Mouse (Mus musculus) stomach, embryonic 16.5 days (tissue): ENCODE results near the gene Gm36079. TPM values are rescaled to one million over a fixed set of nuclear protein-coding genes. Genes with fewer than 3 reads are reported as not detected.
"Not testable (repeated sequence)": the region's sequence is repeated elsewhere in the genome, so short reads cannot be mapped to it uniquely, and the experiment has no call there.

Experiments
- ATAC-seq: fragments of 200-750 bp; cut with Nextera tagmentation; 2 replicates; pipeline ENCODE4 v1.8.0; 2017; ENCODE audit warnings: moderate number of reproducible peaks, moderate TSS enrichment; ENCODE audit not compliant: insufficient read depth, low FRiP score
- H3K27ac ChIP-seq: fragments of 300-500 bp; sonication (generic); 2 replicates; pipeline ENCODE4 v1.5.1; 2014; ENCODE audit warnings: low read length
- H3K27me3 ChIP-seq: fragments of 300-500 bp; sonication (generic); 2 replicates; pipeline ENCODE4 v1.6.1; 2014; ENCODE audit warnings: low read length, control low read depth, mixed read lengths; ENCODE audit not compliant: control insufficient read depth, insufficient read depth
- H3K36me3 ChIP-seq: fragments of 300-500 bp; sonication (generic); 2 replicates; pipeline ENCODE4 v1.6.1; 2014; ENCODE audit warnings: low read length; ENCODE audit not compliant: control insufficient read depth, insufficient read depth
- H3K4me1 ChIP-seq: fragments of 300-500 bp; sonication (generic); 2 replicates; pipeline ENCODE4 v1.6.1; 2014; ENCODE audit warnings: low read length, control low read depth, mixed read lengths; ENCODE audit not compliant: control insufficient read depth, insufficient read depth
- H3K4me2 ChIP-seq: fragments of 300-500 bp; sonication (generic); 2 replicates; pipeline ENCODE4 v1.6.1; 2014; ENCODE audit warnings: low read depth, low read length, mixed read lengths
- H3K4me3 ChIP-seq: fragments of 300-500 bp; sonication (generic); replicated peaks from 2 replicates; pipeline ENCODE4 v1.5.1; 2014; ENCODE audit warnings: mild to moderate bottlenecking, low read length
- H3K9ac ChIP-seq: fragments of 300-500 bp; sonication (generic); 2 replicates; pipeline ENCODE4 v1.6.1; 2014; ENCODE audit warnings: low read length
- H3K9me3 ChIP-seq: fragments of 300-500 bp; sonication (generic); replicated peaks from 2 replicates; pipeline ENCODE4 v1.6.1; 2016; ENCODE audit warnings: low read length, control low read depth; ENCODE audit not compliant: control insufficient read depth
- WGBS: fragments of 180-500 bp; shearing (Covaris S2); extraction: QIAGEN DNeasy Blood & Tissue Kit; methylation state at CpG from one replicate; pipeline ENCODE4 v1.1.7; 2014; 5-methylcytosine and 5-hydroxymethylcytosine counted together
- polyA plus RNA-seq: library from polyadenylated mRNA; unstranded; fragments of >200 nt; fragmentation: Nextera tagmentation; extraction: Ambion mirVana; gene quantifications from 2 replicates; pipeline ENCODE4 v1.2.1, GENCODE M21; 2015

The Gm36079 gene
- not detected in 2 replicates for polyA plus RNA-seq

DNA sequence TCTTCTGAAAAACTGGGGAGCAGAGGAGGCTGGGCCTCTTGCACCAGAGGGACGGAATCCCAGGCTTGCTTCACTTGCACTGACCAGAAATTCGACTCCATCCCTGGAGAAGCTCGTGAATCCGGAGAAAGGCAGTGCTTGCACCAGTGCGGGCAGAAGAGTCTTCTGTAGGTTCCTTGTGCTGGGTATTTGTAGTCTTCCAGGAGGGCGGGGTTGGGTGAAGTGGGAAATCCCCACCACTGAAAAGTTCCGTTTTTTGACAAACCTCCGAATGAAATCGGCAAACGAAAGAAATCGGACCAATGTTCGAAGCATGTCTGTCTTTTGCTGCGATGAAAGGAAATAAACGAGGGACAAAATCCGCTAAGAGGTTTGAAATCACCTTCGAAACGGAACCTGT lies at the start of gene Gm36079:
Gene Gm36079 (minus strand): TSS at position 101 of the 400 bp plus-strand sequence.
- not testable (repeated sequence) for H3K9me3 ChIP-seq, H3K27ac ChIP-seq, H3K9ac ChIP-seq, H3K4me2 ChIP-seq, H3K4me3 ChIP-seq, ATAC-seq, H3K36me3 ChIP-seq, H3K4me1 ChIP-seq
- peaks cover 11% of the 10 kb centered on the region for H3K27me3 ChIP-seq
- 0% methylated on average over 1 of the region's 17 CpGs for WGBS

DNA sequence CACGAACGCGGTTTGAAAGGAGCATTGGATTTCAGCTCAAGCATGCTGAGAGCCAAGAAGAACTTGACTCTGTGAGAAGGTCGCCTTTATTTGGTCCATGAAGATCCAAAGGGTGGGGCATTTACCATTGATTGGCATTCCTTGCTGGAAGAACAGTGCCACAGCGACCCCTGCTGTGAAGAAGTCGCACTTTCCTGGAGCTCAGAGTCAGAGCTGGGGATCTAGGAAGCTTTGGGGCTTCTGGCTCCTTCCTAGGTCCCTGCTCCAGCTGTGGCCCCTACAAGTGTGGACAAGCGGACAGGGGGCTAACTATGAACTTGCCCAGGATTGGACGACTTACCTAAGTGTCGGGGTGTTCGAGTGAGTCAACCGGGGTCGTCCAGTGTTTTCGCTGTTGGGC lies 44.1 kb upstream of the Gm36079 start:
- WGBS = no CpG with 5 or more reads among the region's 13 CpGs
- not testable (repeated sequence) for ATAC-seq, H3K27me3 ChIP-seq, H3K36me3 ChIP-seq, H3K9me3 ChIP-seq, H3K27ac ChIP-seq, H3K4me3 ChIP-seq, H3K9ac ChIP-seq, H3K4me2 ChIP-seq, H3K4me1 ChIP-seq

DNA sequence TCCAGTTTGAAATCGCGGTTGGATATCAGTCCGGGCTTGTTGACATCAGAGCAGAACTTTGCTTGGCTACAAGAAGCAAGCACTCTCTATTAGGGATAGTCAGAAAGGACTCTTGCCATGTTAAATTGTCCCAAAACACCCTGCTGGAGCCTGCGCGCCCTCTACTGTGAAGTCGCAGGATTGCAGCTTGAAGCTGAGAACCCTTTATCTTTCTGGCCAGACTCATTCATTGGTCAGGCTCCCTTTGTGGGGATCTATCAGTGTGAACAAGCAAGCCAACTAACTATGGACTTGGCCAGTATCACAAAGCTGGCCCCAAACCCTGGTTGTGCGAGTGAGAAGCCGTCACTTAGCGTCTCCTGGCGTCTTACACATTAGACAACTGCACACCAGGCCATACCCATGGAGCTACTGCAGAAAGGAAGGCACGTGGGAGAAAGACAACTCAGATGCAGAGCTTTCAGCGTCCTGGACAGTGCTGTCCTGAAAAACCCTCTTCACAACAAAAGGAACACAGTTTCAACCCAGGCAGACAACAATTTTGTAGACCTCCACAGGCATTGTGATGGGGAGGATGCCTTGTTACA lies 43.3 kb upstream of the Gm36079 start:
- not testable (repeated sequence) for H3K4me2 ChIP-seq, H3K9me3 ChIP-seq, H3K27me3 ChIP-seq, H3K36me3 ChIP-seq, H3K4me1 ChIP-seq, H3K4me3 ChIP-seq, ATAC-seq, H3K27ac ChIP-seq, H3K9ac ChIP-seq
- WGBS = no CpG with 5 or more reads among the region's 12 CpGs

DNA sequence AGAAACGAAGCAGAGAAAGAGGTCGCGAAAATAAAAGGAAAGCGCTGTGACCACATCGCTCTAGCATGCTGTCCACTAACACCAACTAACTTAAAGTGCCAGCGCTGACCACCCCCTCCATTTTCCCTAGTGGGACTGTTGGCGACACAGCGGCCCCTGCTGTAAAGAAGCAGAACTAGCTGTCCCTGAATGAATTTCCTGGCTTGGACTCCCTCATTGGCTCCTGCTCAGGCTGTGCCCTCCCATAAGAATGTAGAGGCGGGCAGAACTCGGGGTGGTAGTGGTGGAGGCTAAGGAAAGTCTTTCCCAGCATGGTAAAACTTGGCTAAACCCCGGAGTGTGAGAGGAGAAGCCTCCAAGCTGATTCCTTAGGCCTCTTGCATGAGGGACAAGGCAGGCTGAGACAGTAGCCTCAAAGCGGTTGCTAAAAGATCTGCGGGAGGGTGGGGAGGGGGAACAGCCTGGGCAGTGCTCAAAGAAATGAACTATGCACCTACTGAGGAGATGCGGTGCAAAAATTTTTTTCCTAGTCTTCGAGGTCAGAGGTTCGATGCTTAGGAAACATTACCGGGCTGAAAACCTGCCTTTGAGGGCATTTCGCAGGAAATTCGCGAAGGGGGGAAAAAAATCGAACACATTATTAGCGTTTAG lies 36.8 kb upstream of the Gm36079 start:
- H3K4me2 ChIP-seq, H3K36me3 ChIP-seq, ATAC-seq, H3K4me1 ChIP-seq, H3K9ac ChIP-seq, H3K27ac ChIP-seq, H3K9me3 ChIP-seq, H3K27me3 ChIP-seq, H3K4me3 ChIP-seq: not testable (repeated sequence)
- no CpG with 5 or more reads among the region's 22 CpGs for WGBS

DNA sequence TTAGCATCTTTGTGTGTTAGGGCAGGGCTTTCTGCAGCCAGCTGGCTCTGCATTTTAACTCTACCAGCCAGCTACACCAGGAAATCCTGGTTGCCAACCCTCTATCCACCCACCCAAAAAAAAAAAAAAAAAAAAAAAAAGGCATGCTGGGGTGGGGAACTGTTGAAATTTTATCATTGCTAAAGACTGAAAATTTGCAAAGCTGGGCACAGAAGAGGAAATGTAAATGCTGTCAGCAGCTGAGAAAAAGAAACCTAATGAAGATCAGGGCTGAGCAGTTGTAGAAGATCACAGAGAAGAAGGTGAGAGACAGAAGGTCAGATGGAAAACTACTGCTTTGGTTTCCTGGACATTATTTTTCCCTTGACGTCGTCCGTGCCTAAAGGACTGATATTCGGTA lies 36.1 kb upstream of the Gm36079 start:
- ATAC-seq = not testable (repeated sequence)
- WGBS = no CpG with 5 or more reads among the region's 4 CpGs

DNA sequence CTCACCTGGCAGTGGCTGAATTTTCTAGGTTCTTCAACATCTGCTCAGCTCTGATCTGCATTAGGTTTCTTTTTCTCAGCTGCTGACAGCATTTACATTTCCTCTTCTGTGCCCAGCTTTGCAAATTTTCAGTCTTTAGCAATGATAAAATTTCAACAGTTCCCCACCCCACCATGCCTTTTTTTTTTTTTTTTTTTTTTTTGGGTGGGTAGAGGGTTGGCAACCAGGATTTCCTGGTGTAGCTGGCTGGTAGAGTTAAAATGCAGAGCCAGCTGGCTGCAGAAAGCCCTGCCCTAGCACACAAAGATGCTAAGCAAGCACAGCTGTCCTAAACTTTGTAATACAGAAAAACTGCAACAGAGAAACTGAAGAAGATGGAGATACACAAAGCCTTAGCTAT lies 25.3 kb upstream of the Gm36079 start, which contains the start of gene Gm21188:
Gene Gm21188 (minus strand): TSS at position 110 of the 400 bp plus-strand sequence.
- not testable (repeated sequence) for H3K9me3 ChIP-seq, H3K4me2 ChIP-seq, H3K36me3 ChIP-seq, H3K4me3 ChIP-seq, H3K4me1 ChIP-seq, H3K27ac ChIP-seq, H3K27me3 ChIP-seq, H3K9ac ChIP-seq, ATAC-seq

More for the DNA sequence above, 36.1 kb upstream of the Gm36079 start:
- H3K9me3 ChIP-seq, H3K4me3 ChIP-seq, H3K27ac ChIP-seq, H3K4me1 ChIP-seq, H3K27me3 ChIP-seq, H3K36me3 ChIP-seq, H3K4me2 ChIP-seq, H3K9ac ChIP-seq: not testable (repeated sequence)

DNA sequence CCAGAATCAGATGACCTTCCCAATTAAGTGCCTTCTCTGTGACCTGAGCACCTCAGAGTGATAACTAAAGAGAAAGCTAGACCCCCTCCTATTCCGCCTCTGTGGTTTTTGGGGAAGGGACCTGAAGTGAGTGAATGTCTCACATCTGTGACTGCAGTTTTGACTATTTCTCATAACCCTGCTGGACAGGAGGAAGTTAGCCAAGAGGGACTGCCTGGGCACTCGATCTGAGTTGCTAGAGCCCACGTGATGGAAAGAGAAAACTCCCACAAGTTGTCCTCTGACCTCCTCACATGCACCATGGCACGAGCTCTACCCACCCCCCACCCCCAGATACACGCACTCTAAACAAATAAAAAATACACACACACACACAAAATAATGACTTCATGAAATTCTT lies 21.8 kb upstream of the Gm36079 start:
- H3K36me3 ChIP-seq, H3K27ac ChIP-seq, H3K9ac ChIP-seq, ATAC-seq, H3K9me3 ChIP-seq, H3K4me3 ChIP-seq, H3K4me1 ChIP-seq, H3K4me2 ChIP-seq, H3K27me3 ChIP-seq: not testable (repeated sequence)
- no CpG with 5 or more reads among the region's 5 CpGs for WGBS

DNA sequence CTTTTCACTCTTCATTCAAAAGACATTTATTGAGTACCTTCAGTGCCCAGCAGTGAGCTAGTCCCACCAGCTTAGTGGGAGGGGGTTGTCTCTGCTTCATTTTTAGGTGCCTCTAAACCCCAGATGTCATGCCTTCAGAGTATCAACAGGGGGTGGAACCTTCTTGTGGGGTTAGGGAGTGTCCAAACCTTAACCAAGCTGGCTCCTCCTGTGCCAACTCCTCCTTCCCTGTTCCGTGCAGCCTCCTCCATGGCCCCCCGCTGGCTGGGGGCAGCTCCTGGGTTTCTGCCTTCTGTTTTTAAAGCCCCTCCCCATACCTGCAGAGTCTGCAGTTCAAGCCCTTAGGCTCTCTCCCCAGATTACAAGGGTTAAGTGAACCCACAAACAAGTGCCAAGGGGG lies 21.4 kb upstream of the Gm36079 start:
- H3K4me1 ChIP-seq, H3K36me3 ChIP-seq, H3K4me3 ChIP-seq, H3K4me2 ChIP-seq, H3K9ac ChIP-seq, H3K27me3 ChIP-seq, H3K9me3 ChIP-seq, H3K27ac ChIP-seq: not testable (repeated sequence)
- ATAC-seq = 0 out of 2 replicates have a peak, but pooled peaks have one; percentile 21
- WGBS = no CpG with 5 or more reads among the region's 2 CpGs

DNA sequence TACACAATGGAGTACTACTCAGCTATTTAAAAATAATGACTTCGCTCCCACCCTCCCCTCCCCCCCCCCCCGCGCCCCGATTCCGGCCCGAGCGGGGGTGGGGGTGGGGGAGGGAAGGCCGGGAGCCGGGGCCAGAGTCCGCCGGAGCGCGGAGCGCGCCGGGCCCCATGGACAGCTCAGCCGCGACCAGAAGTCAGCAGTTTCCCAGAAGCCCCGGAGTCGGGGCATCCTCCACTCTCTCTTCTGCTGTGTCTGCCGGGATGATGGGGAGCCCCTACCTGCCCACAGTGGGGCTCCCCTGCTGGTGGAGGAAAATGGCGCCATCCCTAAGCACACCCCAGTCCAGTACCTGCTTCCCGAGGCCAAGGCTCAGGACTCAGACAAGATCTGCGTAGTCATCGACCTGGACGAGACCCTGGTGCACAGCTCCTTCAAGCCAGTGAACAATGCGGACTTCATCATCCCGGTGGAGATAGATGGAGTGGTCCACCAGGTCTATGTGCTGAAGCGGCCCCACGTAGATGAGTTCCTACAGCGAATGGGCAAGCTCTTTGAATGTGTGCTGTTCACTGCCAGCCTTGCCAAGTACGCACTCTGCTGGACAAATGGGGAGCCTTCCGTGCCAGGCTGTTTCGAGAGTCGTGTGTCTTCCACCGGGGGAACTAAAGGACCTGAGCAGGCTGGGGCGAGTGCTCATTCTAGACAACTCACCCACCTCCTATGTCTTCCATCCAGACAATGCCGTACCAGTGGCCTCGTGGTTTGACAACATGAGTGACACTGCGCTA lies 19.8 kb upstream of the Gm36079 start:
- H3K27me3 ChIP-seq, ATAC-seq, H3K4me1 ChIP-seq, H3K36me3 ChIP-seq, H3K9ac ChIP-seq, H3K4me2 ChIP-seq, H3K9me3 ChIP-seq, H3K27ac ChIP-seq, H3K4me3 ChIP-seq: not testable (repeated sequence)
- WGBS = 3% methylated on average over 9 of the region's 40 CpGs
